Mouse (Mus musculus): ENCODE data around the gene Fam118b.

DNA sequence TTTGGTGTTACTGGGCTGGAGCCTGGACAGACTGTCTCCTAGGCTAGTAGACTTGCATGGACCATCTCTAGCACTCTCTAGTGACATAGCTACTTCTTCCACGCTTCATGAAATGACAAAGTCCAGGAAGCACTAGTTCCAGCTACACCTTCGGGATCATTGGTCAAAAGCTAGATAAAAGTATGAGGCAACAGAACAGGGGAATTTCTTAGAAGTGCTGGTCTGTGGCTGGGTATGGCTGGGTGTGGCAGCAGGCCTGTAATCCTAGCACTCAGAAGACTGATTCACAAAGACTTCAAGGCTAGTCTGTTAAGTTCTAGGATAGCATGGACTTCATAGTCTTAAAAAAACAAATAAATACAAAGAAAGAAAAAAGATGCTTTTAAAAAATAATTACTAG is 4.2 kb downstream of the Fam118b start:
- no peak for TF ChIP-seq CTCF (conservative IDR thresholded peaks at IDR 0.05 in 1 of 2, IDR thresholded peaks at IDR 0.05 in 1 of 2; ENCODE audit: low read depth in 2 of 2, low read length in 2 of 2)
- no peak for TF ChIP-seq MAFK (IDR thresholded peaks at IDR 0.05; ENCODE audit: insufficient replicate concordance, low read length)
- no peak for TF ChIP-seq ZC3H11A (IDR thresholded peaks at IDR 0.05; ENCODE audit: low read depth, low read length)
- TF ChIP-seq MAZ (IDR thresholded peaks at IDR 0.05; ENCODE audit: low read depth, low read length) = no peak
- no peak for TF ChIP-seq NRF1 (IDR thresholded peaks at IDR 0.05; ENCODE audit: low read depth, low read length)
- TF ChIP-seq NELFE (IDR thresholded peaks at IDR 0.05; ENCODE audit: low read depth, low read length) = no peak
- no peak for TF ChIP-seq MAX (IDR thresholded peaks at IDR 0.05; ENCODE audit: low read length)
- TF ChIP-seq SIN3A (IDR thresholded peaks at IDR 0.05; ENCODE audit: low read length) = no peak
- TF ChIP-seq USF2 (conservative IDR thresholded peaks at IDR 0.05; ENCODE audit: low read depth, low read length) = no peak
- no peak for TF ChIP-seq IRF4 (IDR thresholded peaks at IDR 0.05; ENCODE audit: low read depth, low read length)
- TF ChIP-seq EP300 (IDR thresholded peaks at IDR 0.05; ENCODE audit: low read length) = no peak
- TF ChIP-seq ZKSCAN1 (IDR thresholded peaks at IDR 0.05; ENCODE audit: borderline replicate concordance, low read depth, low read length) = no peak
- TF ChIP-seq CHD2 (IDR thresholded peaks at IDR 0.05; ENCODE audit: low read length) = no peak

All from CH12.LX (cell line).